Mouse (Mus musculus) olfactory bulb, adult 2 months (tissue): ENCODE measurements at regions not wholly inside any gene's neighbourhood (a gene's known extent, or its start where the extent isn't known, plus 50 kb on each side); places are given as distances from the start of the nearest gene placed in this dataset.

ENCODE experiments used
- CTCF ChIP-seq: fragments of 200-500 bp; IDR thresholded peaks from 2 replicates; pipeline ENCODE4 v1.5.1; 2012; ENCODE audit warnings: low read depth, mild to moderate bottlenecking, low read length, moderate library complexity; ENCODE audit not compliant: insufficient read depth
- POLR2A ChIP-seq: fragments of 200-500 bp; IDR thresholded peaks from 2 replicates; pipeline ENCODE4 v1.6.1; 2012; ENCODE audit warnings: mild to moderate bottlenecking, low read depth, low read length, moderate library complexity; ENCODE audit not compliant: insufficient read depth

- no peak for TF ChIP-seq CTCF
- no peak for TF ChIP-seq POLR2A
Measured at GRCm38 (mm10) chr14:102372994-102373567, 609.4 kb downstream of the Kctd12 start.
